Mouse (Mus musculus) liver, adult 2 months (tissue): ENCODE data around the gene Pygb.

Experiments used
- CTCF ChIP-seq: fragments of 200-500 bp; IDR thresholded peaks from 2 replicates; pipeline ENCODE4 v1.5.1; 2011; ENCODE audit warnings: low read depth, low read length, control low read depth
- POLR2A ChIP-seq: fragments of 200-500 bp; IDR thresholded peaks from 2 replicates; pipeline ENCODE4 v1.6.1; 2011; ENCODE audit warnings: low read length, control low read depth; ENCODE audit not compliant: insufficient read depth; ENCODE audit errors: extremely low read depth

GRCm38 (mm10) chr2:150786251-150787180 is at the start of gene Pygb:
- TF ChIP-seq CTCF (no peak), POLR2A (peak; percentile 69)
